In the genomic region with DNA sequence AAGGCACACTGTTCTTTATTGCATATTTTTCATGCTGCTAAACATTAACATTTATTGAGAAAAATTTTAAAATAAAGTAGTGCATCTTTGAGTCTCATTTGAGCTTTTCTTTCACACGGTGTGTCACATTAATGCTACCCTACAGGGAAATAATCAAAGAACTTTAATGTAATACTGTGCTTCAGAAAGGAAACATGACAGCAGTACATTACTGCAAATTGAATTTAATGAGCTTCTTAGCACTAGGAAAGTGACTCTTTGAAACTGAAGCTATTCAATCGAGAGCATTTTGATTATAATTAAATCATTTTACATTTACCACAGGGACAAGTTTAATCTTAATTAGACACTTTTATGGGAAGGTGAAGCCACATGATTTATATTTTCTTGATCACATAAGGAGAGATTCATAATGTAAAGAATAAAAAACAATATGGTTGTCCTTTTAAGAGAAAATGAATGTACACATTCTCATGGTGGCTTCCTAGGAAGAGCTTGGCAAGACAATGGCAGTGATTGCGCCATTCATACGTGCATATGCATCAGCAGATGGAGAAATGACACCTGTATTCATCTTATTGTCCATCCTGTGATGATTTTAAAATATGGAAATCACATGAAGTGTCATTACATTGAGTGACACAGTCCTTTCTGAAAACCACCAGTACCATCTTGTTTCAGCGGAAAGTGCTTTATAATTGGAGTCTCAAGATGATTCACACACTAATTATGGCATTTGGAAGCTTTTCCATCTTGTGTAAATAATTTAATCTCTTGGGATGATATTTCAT, we compare ENCODE assay signal across 12 mouse cellular contexts.
"Had no signal": no experiment of that assay in that cellular context is flagged by ENCODE, and none has a peak within 500 bp of the region (broad histone marks: within the 10 kb centered on the region; RNA-seq: fewer than 3 reads in every experiment).

No protein-coding gene starts in this region.

- H3K27me3 ChIP-seq: liver, embryonic 15.5 days; midbrain, embryonic 13.5 days; neural tube, embryonic 12.5 days had no signal

- H3K4me3 ChIP-seq: liver, embryonic 15.5 days; midbrain, embryonic 13.5 days; neural tube, embryonic 12.5 days had no signal

- H3K4me1 ChIP-seq: liver, embryonic 15.5 days; midbrain, embryonic 13.5 days; neural tube, embryonic 12.5 days had no signal

- H3K9ac ChIP-seq: liver, embryonic 15.5 days; midbrain, embryonic 13.5 days; neural tube, embryonic 12.5 days had no signal

- H3K36me3 ChIP-seq: liver, embryonic 15.5 days; midbrain, embryonic 13.5 days; neural tube, embryonic 12.5 days had no signal

- ATAC-seq: lung, postnatal 0 days; midbrain, embryonic 13.5 days had no signal

- DNase-seq: kidney, postnatal 14 days; left cerebral cortex, postnatal 4 days; lung, adult 2 months; lung, postnatal 36 days; right cerebral cortex, adult 18-20 months; right cerebral cortex, postnatal 25 days; thymus, postnatal 36 days had no signal

- H3K9me3 ChIP-seq: liver, embryonic 15.5 days; midbrain, embryonic 13.5 days; neural tube, embryonic 12.5 days had no signal

- H3K4me2 ChIP-seq: liver, embryonic 11.5 days; liver, embryonic 15.5 days; midbrain, embryonic 13.5 days; neural tube, embryonic 12.5 days had no signal

- H3K27ac ChIP-seq: liver, embryonic 15.5 days; midbrain, embryonic 13.5 days; neural tube, embryonic 12.5 days had no signal
